Mouse (Mus musculus) brain, adult 2 months (tissue): ENCODE data around the gene Jup.
A peak's percentile ranks its signal among the peaks of the same experiment; 100 is the strongest.

Experiments
- DNase-seq: peaks from one replicate; pipeline ENCODE4 v3.0.0; 2011; ENCODE audit warnings: low read depth, low spot score

The Jup gene

GRCm38 (mm10) chr11:100408076-100408834 is 10.7 kb upstream of the Jup start:
- DNase-seq: peak; percentile 88

- peak; percentile 99 for DNase-seq
Measured at GRCm38 (mm10) chr11:100406995-100407705, 9.6 kb upstream of the Jup start.

GRCm38 (mm10) chr11:100406273-100406672 is 8.7 kb upstream of the Jup start:
- DNase-seq: no peak

DNA sequence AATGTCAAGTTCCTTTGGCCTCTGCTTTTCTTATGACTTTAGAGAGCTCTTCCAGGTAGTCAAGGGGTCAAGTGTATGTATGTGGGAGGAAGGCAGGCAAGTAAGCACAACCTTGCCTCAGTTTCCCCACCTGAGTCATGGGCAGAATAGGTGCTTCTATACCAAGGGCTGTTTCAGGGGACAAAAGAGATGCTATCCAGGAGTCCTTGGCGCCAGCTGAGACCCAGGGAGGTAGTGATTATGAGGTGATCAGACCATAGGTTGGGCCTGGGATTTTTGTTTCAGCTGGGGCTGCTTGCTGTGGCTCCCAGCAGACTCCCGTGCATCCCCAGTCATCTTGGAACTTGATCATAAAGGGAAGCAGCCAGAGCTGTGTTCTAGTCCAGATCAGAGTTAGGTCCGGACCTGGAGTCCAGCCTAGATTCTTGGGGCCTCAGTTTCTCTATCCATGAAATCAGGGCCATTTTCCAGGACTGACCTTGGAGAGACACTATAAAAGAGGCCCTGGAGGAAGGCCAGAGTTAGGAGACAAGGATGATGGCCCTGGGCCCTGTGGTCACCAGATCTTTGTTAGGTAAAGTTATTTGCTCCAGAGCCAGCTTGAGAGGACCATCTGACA is 7.0 kb upstream of the Jup start:
- no peak for DNase-seq

GRCm38 (mm10) chr11:100403445-100404134 is 6.0 kb upstream of the Jup start:
- DNase-seq: no peak

GRCm38 (mm10) chr11:100402682-100403081 is 5.1 kb upstream of the Jup start:
- no peak for DNase-seq

DNA sequence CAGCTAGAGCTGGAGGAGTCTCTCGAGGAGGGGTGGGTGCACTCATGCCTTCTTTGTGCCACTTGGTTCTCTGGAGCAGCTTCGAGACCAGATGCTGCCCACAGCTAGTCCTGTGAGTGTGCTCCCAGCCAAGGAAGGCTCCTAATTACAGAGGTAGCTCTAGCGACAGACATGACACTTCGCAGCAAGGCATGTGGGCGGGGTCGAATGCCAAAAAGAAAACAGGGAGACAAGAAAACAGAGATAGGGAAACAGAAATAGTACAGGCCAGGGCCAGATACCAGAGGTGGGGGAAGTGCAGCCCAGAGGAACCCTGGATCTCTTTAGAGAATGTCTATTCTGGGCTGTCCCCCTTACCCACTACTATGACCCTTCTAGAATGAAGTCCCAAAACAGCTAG is 4.7 kb upstream of the Jup start:
- peak; percentile 68 for DNase-seq

GRCm38 (mm10) chr11:100400842-100401241 is 3.3 kb upstream of the Jup start:
- no peak for DNase-seq

- DNase-seq: no peak
Measured at GRCm38 (mm10) chr11:100399727-100400538, 2.4 kb upstream of the Jup start.

DNA sequence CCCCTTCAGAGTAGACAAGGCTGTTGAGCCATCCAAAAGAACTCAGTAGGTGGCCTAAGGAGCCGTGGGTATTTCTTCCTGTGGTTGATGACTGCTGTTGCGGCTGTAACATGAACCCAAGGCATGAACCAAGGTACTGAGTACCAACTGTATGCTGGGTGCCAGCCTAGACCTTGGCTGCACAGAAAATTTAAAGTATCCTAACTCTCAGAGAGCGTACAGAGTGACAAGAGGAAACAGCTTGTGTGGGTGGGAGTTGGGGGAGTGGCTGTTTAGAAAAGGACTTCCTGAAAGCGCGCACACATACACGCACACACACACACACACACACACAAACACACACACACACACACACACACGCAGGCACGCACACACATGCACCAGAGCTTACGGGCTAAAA is 1.8 kb upstream of the Jup start:
- no peak for DNase-seq

DNA sequence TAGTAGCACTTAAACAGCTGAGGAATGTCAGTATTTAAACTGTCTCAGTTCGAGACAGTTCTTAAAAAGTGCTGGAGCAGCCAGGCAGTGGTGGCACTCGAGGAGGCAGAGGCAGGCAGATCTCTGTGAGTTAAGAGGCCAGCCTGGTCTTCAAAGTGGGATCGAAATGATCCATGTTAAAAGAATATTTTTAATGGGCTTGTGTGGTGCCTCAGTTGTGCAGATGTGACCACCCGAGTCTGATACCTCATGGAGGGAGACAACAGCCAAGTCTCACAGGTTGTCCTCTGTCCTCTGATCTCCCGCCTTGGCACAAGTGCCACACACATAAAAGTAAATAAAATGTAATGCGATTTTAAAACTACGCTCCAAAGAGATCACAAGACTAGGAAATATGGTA is 954 bp upstream of the Jup start:
- no peak for DNase-seq

- peak; percentile 80 for DNase-seq
Measured at GRCm38 (mm10) chr11:100396886-100397599, 520 bp downstream of the Jup start.

- peak; percentile 88 for DNase-seq
Measured at GRCm38 (mm10) chr11:100395861-100396631, 1.5 kb downstream of the Jup start.

DNA sequence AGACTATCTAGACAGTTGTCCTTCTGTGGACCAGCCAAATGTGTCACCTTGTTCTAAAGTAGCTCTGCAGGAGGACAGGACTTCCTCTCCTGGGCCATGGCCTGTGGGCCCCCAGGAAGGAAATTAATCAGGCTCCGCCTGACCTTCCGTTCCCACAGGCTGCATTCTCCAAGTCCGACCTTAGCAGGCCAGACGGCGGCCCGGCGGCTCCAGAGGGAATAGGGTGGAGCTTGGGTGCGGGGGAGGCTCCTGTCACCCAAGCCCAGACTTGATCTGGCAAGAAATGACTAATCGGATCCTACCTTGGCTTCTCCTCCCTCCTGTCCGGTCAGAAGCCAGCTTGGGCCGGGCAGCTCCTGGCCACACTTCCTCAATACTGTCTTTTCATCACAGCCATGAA is 2.4 kb downstream of the Jup start:
- peak; percentile 92 for DNase-seq

DNA sequence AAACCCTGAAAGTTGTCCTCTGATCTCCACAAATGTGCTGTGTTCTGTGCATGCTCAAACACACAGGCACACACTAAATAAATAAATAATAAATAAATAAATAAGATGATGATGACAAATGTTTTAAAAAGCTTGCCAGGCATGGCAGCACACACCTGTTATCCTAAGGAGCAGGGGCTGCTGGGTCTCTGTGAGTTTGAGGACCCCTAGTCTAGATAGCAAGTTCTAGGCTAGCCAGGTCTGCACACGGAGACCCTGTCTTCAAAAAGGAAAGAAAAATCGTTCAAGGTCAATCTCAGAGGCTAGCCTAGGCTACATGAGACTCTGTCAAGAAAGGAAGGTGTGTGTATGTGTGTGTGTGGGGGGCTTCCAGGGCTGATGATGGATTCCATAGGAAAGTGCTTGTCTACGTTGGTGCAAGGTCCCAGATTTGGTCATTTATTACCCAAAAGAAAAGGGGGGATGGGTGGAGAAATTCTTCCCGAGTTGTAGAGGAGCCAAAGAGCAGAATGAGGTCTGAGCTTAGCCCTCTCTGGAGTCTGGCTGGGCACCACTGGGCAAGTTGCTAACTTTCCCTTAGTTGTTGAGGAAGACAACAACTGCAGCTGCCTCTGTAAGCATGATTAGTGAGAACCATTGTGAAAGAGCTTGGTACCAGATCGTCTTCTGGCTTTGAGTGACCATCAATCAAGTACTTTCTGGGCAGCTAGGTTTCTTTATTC is 3.0 kb downstream of the Jup start:
- no peak for DNase-seq

DNA sequence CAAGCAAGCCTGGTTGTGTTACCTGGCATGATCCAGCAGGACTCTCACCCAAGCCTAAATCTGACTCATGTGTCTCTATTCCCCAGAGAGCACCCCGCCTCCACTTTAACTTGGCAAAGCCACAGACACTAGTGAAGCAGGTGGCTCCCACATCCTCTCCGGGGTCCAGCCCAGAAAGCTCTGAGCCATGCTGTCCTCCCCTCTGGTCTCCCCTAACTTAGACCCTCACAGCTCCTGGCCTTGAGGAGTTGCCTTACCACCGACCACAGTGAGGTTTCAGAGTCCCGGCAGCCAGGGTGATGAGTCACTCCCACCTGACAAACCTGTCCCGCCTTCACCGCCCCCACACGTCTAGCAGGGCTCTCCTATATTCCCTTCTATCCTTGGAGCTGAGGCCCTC is 3.8 kb downstream of the Jup start:
- peak; percentile 72 for DNase-seq

DNA sequence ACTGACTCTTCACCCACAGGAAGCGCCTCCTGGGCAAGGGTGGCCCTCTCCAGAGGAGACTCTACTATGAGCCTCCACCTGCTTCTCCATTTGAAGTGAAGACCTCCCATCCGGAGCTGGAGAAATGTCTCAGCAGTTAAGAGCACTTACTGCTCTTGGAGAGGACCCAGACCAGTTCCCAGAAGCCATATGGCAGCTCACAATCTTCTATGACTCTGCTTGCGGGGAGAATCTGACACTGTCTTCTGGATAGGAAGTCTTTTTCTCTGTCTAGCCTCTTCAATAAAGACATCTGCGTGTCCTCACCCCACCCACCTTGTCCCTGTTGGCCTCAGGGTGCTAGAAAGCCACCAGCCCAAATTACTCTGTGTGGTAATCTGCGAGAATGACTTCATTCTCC is 4.6 kb downstream of the Jup start:
- DNase-seq: peak; percentile 80

DNA sequence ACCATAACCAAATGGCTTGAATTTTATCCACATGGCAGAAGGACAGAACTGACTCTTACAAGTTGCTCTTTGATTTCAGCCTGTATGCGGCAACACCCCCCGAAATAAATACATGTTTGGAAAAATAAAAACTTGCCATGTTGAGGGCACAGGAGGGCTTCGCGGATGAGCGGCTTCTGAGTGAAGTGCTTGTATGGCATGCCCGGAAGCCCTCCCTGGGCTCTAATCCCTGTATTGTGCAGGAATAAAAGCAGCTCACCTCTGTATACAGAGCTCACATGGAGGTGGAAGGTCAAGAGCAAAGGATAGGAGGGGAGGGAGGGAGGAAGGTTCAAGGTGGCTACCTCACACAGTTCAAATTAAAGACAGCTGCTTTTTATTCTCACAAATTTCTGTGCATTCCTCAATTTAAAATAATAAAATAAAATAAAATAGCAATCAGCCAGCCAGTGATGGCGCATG is 5.6 kb downstream of the Jup start:
- no peak for DNase-seq
